Mouse (Mus musculus): ENCODE results near the gene Fabp7. TPM values are rescaled to one million over a fixed set of nuclear protein-coding genes. Genes with fewer than 3 reads are reported as not detected.

Fabp7 gene
- total RNA-seq, 1 experiment = 0.27 TPM

DNA sequence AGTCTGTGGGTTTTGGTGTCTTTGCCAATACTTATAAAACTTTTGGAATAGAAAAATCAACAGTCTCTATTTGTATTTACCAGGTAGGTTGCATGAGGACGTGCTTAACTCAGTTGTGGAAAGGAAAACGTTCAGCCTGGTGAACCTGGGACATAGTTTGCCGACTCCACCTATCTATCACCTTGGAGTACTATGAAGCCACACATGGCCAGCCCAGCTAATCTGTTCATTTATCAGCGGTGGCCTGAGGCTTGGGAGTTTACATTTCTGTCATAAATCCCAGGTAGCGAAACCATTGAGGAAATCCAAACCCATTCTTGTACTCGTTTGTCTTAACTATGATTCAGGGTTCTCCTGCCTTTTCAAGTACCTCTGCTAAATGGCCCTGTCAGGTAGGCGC is 9.3 kb downstream of the Fabp7 start, which contains the start of gene Smpdl3a:
TSS of gene Smpdl3a (plus strand) at position 318 of the 400 bp plus-strand sequence.
- peak within 1 kb of the TSS; percentile 29; the same call in 1 of the 2 replicates for H3K9ac ChIP-seq (ENCODE audit: insufficient read depth, low read depth, low read length, poor library complexity, severe bottlenecking)
- H3K36me3 ChIP-seq (ENCODE audit: control insufficient read depth, insufficient read depth, low read length, poor library complexity, severe bottlenecking) = no peaks in the 10 kb centered on the region
- no peak within 1 kb of the TSS for H3K27ac ChIP-seq (ENCODE audit: insufficient read depth, low read depth, low read length, poor library complexity, severe bottlenecking)
- no peak for DNase-seq (ENCODE audit: low read depth, low spot score)
- H3K9me3 ChIP-seq (ENCODE audit: control insufficient read depth, insufficient read depth, low read depth, low read length) = no peaks in the 10 kb centered on the region
- in situ Hi-C loops (cut with MboI; ENCODE audit: low sequenced_read_pairs in 2 of 2, unreplicated experiment in 2 of 2) = no loop called here
- TF ChIP-seq HCFC1 (IDR thresholded peaks at IDR 0.05; ENCODE audit: borderline replicate concordance, insufficient read depth, low read length) = no peak
- no peak for TF ChIP-seq ZC3H11A (IDR thresholded peaks at IDR 0.05; ENCODE audit: borderline replicate concordance, low read depth, low read length)
- no peak for TF ChIP-seq CHD2 (IDR thresholded peaks at IDR 0.05; ENCODE audit: low read depth, low read length)
- no peak for TF ChIP-seq ZNF384 (IDR thresholded peaks at IDR 0.05; ENCODE audit: low read depth, low read length)
- no peaks in the 10 kb centered on the region for H3K4me1 ChIP-seq (ENCODE audit: control insufficient read depth in 2 of 2, insufficient read depth in 2 of 2, low read length in 2 of 2, poor library complexity in 1 of 2)
- H3K4me3 ChIP-seq (ENCODE audit: insufficient read depth in 1 of 2, low read depth in 1 of 2, low read length in 2 of 2, poor library complexity in 1 of 2, severe bottlenecking in 1 of 2) = peak within 1 kb of the TSS; percentile 56 to 58

GRCm38 (mm10) chr10:57794491-57795461 is 10.1 kb downstream of the Fabp7 start:
- no peak for DNase-seq (ENCODE audit: low read depth, low spot score)
- no peaks in the 10 kb centered on the region for H3K4me1 ChIP-seq (ENCODE audit: control insufficient read depth in 2 of 2, insufficient read depth in 2 of 2, low read length in 2 of 2, poor library complexity in 1 of 2)
- H3K9me3 ChIP-seq (ENCODE audit: control insufficient read depth, insufficient read depth, low read depth, low read length) = no peaks in the 10 kb centered on the region
- no peak overlapping the region for H3K27ac ChIP-seq (ENCODE audit: insufficient read depth, low read depth, low read length, poor library complexity, severe bottlenecking)
- no peaks in the 10 kb centered on the region for H3K36me3 ChIP-seq (ENCODE audit: control insufficient read depth, insufficient read depth, low read length, poor library complexity, severe bottlenecking)
- in situ Hi-C loops (cut with MboI; ENCODE audit: low sequenced_read_pairs in 2 of 2, unreplicated experiment in 2 of 2) = no loop called here
- TF ChIP-seq CHD2 (IDR thresholded peaks at IDR 0.05; ENCODE audit: low read depth, low read length) (no peak), MAFK (IDR thresholded peaks at IDR 0.05; ENCODE audit: insufficient read depth, low read depth, low read length) (no peak)
- peak overlapping the region; percentile 56 to 58 for H3K4me3 ChIP-seq (ENCODE audit: insufficient read depth in 1 of 2, low read depth in 1 of 2, low read length in 2 of 2, poor library complexity in 1 of 2, severe bottlenecking in 1 of 2)
- H3K9ac ChIP-seq (ENCODE audit: insufficient read depth, low read depth, low read length, poor library complexity, severe bottlenecking) = peak overlapping the region; percentile 29; the same call in 1 of the 2 replicates

- in situ Hi-C loops (cut with MboI; ENCODE audit: low sequenced_read_pairs in 2 of 2, unreplicated experiment in 2 of 2) = no loop called here
- DNase-seq (ENCODE audit: low read depth, low spot score) = no peak
- no peaks in the 10 kb centered on the region for H3K36me3 ChIP-seq (ENCODE audit: control insufficient read depth, insufficient read depth, low read length, poor library complexity, severe bottlenecking)
- no peak overlapping the region for H3K4me3 ChIP-seq (ENCODE audit: insufficient read depth in 1 of 2, low read depth in 1 of 2, low read length in 2 of 2, poor library complexity in 1 of 2, severe bottlenecking in 1 of 2)
- TF ChIP-seq ZNF384 (IDR thresholded peaks at IDR 0.05; ENCODE audit: low read depth, low read length) = no peak
- TF ChIP-seq ZC3H11A (IDR thresholded peaks at IDR 0.05; ENCODE audit: borderline replicate concordance, low read depth, low read length) = no peak
- TF ChIP-seq HCFC1 (IDR thresholded peaks at IDR 0.05; ENCODE audit: borderline replicate concordance, insufficient read depth, low read length) = no peak
- no peak overlapping the region for H3K9ac ChIP-seq (ENCODE audit: insufficient read depth, low read depth, low read length, poor library complexity, severe bottlenecking)
- H3K9me3 ChIP-seq (ENCODE audit: control insufficient read depth, insufficient read depth, low read depth, low read length) = no peaks in the 10 kb centered on the region
- no peak overlapping the region for H3K27ac ChIP-seq (ENCODE audit: insufficient read depth, low read depth, low read length, poor library complexity, severe bottlenecking)
- no peaks in the 10 kb centered on the region for H3K4me1 ChIP-seq (ENCODE audit: control insufficient read depth in 2 of 2, insufficient read depth in 2 of 2, low read length in 2 of 2, poor library complexity in 1 of 2)
These were observed 10.9 kb downstream of the Fabp7 start for GRCm38 (mm10) chr10:57795542-57795941.

DNA sequence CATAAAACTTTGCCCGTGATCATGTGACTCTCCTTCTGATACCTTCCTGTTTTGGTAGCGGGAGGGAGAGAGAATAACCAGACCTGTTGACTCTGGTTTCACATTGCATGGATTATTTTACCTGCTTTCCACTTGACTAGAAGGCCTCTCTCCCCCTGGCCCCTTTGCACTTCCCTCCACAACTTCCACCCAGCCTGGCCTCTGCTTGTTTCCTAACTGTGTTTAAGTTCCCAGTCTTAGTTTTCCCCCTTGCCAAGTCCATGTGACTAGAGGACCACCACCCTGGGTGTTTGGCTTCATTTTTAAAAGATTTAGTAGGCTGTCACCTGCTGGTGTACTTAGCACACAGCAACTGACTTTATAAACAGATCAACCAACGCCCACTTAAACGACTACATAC is 11.4 kb downstream of the Fabp7 start:
- Histone ChIP-seq H3K9ac (ENCODE audit: insufficient read depth, low read depth, low read length, poor library complexity, severe bottlenecking) (no peak overlapping the region), H3K27ac (ENCODE audit: insufficient read depth, low read depth, low read length, poor library complexity, severe bottlenecking) (no peak overlapping the region), H3K36me3 (ENCODE audit: control insufficient read depth, insufficient read depth, low read length, poor library complexity, severe bottlenecking) (no peaks in the 10 kb centered on the region), H3K9me3 (ENCODE audit: control insufficient read depth, insufficient read depth, low read depth, low read length) (no peaks in the 10 kb centered on the region), H3K4me3 (ENCODE audit: insufficient read depth in 1 of 2, low read depth in 1 of 2, low read length in 2 of 2, poor library complexity in 1 of 2, severe bottlenecking in 1 of 2) (no peak overlapping the region), H3K4me1 (ENCODE audit: control insufficient read depth in 2 of 2, insufficient read depth in 2 of 2, low read length in 2 of 2, poor library complexity in 1 of 2) (no peaks in the 10 kb centered on the region)
- in situ Hi-C loops (cut with MboI; ENCODE audit: low sequenced_read_pairs in 2 of 2, unreplicated experiment in 2 of 2) = no loop called here
- TF ChIP-seq HCFC1 (IDR thresholded peaks at IDR 0.05; ENCODE audit: borderline replicate concordance, insufficient read depth, low read length) (no peak), ZNF384 (IDR thresholded peaks at IDR 0.05; ENCODE audit: low read depth, low read length) (no peak), CHD2 (IDR thresholded peaks at IDR 0.05; ENCODE audit: low read depth, low read length) (no peak), ZC3H11A (IDR thresholded peaks at IDR 0.05; ENCODE audit: borderline replicate concordance, low read depth, low read length) (no peak)
- DNase-seq (ENCODE audit: low read depth, low spot score) = no peak
